Mouse (Mus musculus): ENCODE measurements around the gene Hoga1. TPM values are rescaled to one million over a fixed set of nuclear protein-coding genes. Genes with fewer than 3 reads are reported as not detected.

Gene Hoga1
- total RNA-seq, 2 experiments from 2014 or later: 21.5 to 22.6 TPM

- no peak for DNase-seq (ENCODE audit: low spot score in 2 of 2)
These were observed 73.2 kb downstream of the Hoga1 start for GRCm38 (mm10) chr19:42118596-42118995.

DNA sequence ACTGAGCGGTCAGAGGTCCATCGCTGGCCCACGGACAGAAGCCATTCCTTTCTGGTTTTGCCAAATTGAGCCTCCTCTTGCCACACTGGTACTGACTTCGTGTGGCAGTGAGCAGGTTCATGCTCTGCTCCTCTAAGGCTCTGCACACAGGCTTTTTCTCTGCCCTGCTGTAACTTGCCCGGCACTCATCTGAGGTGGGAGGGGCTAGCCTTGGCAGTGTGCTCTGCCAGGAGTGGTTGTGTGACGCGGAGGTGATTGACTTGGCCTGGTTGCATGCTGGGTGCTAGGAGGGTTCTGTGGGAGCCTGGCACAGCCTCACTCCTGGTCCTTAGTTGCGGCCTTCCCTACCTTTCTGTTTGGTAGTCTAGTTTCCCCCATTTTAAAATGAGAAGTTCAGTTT lies 75.0 kb downstream of the Hoga1 start:
- DNase-seq (ENCODE audit: low spot score in 2 of 2): no peak

Other genes starting within 250 kb of the Hoga1 start
- 10 to 100 TPM; 11.6 to 12.2 TPM for gene Arhgap19, start 243.6 kb upstream of the Hoga1 start, total RNA-seq (2021)
- gene Frat1, start 215.6 kb upstream of the Hoga1 start, total RNA-seq (2021): 10 to 100 TPM; 11.9 to 12.2 TPM
- 1 to 10 TPM; 7.5 to 9.3 TPM for gene Frat2, start 197.5 kb upstream of the Hoga1 start, total RNA-seq (2021)
- 10 to 100 TPM; 13.2 to 13.4 TPM for gene Rrp12, start 149.4 kb upstream of the Hoga1 start, total RNA-seq (2021)
- gene Pgam1, start 133.7 kb upstream of the Hoga1 start, total RNA-seq (2021): 100 to 1,000 TPM; 411 to 420 TPM
- gene Exosc1, start 112.2 kb upstream of the Hoga1 start, total RNA-seq (2021): 10 to 100 TPM; 30.1 to 33.8 TPM
- gene Zdhhc16, start 112.1 kb upstream of the Hoga1 start, total RNA-seq (2021): 10 to 100 TPM; 43.4 to 48.4 TPM
- gene Mms19, start 64.5 kb upstream of the Hoga1 start, total RNA-seq (2021): 10 to 100 TPM; 34.3 to 44.5 TPM
- 10 to 100 TPM; 21.6 to 22.4 TPM for gene Ubtd1, start 63.8 kb upstream of the Hoga1 start, total RNA-seq (2021)
- gene Ankrd2, start 9.6 kb upstream of the Hoga1 start, total RNA-seq (2021): 1 to 10 TPM in 1 of 2 experiments, under 1 TPM in 1; 0.36 to 2.8 TPM
- 1 to 10 TPM; 1.5 to 1.6 TPM for gene 4933411K16Rik, start 6.6 kb downstream of the Hoga1 start, total RNA-seq (2021)
- gene Morn4, start 40.7 kb downstream of the Hoga1 start, total RNA-seq (2021): 10 to 100 TPM; 15.0 to 16.0 TPM
- 10 to 100 TPM; 37.5 to 42.3 TPM for gene Pi4k2a, start 44.9 kb downstream of the Hoga1 start, total RNA-seq (2021)
- gene Avpi1, start 83.4 kb downstream of the Hoga1 start, total RNA-seq (2021): 10 to 100 TPM; 15.1 to 15.3 TPM
- 10 to 100 TPM; 45.5 to 47.2 TPM for gene Marveld1, start 101.8 kb downstream of the Hoga1 start, total RNA-seq (2021)
- 10 to 100 TPM; 61.4 to 63.9 TPM for gene Zfyve27, start 118.3 kb downstream of the Hoga1 start, total RNA-seq (2021)
- 1 to 10 TPM; 6.2 to 6.9 TPM for gene Sfrp5, start 156.6 kb downstream of the Hoga1 start, total RNA-seq (2021)
- 1 to 10 TPM; 2.3 to 3.4 TPM for gene Golga7b, start 202.0 kb downstream of the Hoga1 start, total RNA-seq (2021)